Mouse (Mus musculus) spleen, adult 2 months (tissue): ENCODE measurements around the gene Adam1a.

ENCODE experiments used
- CTCF ChIP-seq: fragments of 200-500 bp; IDR thresholded peaks from 2 replicates; pipeline ENCODE4 v1.5.1; 2011; ENCODE audit warnings: mild to moderate bottlenecking, inconsistent platforms; ENCODE audit not compliant: insufficient read depth, insufficient read length, insufficient replicate concordance; ENCODE audit errors: extremely low read depth
- POLR2A ChIP-seq: fragments of 200-500 bp; IDR thresholded peaks from 2 replicates; pipeline ENCODE4 v1.6.1; 2011; ENCODE audit warnings: low read depth, low read length, inconsistent platforms

DNA sequence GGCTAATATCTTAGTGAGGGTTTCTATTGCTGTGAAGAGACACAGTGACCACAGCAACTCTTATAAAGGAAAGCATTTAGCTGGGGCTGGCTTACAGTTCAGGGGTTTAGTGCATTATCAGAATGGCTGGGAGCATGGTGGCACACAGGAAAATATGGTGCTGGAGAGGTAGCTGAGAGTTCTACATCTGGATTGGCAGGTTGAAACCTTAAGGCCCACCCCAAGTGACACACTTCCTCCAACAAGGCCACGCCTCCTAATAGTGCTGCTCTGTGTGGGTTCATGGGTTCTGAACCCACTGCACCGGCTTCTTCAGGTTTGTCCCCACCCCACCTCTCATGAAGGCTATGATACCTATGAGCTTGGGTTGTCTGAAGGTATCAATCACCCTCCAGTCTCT lies 72.9 kb downstream of the Adam1a start:
- TF ChIP-seq CTCF, result no peak
- no peak for TF ChIP-seq POLR2A
